In the genomic region with DNA sequence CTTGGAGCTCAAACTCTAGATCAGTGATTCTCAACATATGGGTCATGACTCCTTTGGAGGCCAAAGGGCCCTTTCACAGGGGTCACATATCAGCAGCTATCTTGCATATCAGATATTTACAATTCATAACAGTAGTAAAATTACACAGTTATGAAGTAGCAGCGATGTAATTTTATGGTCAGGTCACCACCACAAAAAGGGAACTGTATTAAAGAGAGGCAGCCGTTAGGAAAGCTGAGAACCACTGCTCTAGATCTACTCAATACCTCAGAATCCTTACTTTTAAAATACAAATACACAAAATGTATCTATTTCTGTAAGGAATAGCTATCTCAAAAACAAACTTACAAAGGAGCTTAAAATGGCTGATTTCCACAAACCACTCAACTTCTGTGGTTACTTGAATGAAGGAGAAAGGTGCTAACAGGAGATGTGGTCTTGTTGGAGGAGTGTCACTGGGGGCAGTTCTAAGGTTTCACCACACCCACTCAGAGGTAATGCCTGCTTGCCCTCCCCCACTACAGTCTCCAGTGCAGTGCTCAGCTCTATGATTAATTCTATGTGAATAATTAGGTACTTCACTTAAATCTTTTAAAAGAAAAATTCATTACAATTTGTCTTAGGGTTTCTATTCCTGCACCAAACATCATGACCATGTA, we compare ENCODE assay signal across 21 mouse cellular contexts. TPM values are rescaled to one million over a fixed set of nuclear protein-coding genes. Genes with fewer than 3 reads are reported as not detected.
DNase-seq lines count a peak whose midpoint lies in the region; ATAC-seq lines count a peak whose summit lies in the region.
"Had no signal": no experiment of that assay in that cellular context is flagged by ENCODE, and none has a peak within 500 bp of the region (broad histone marks: within the 10 kb centered on the region; RNA-seq: fewer than 3 reads in every experiment).

No protein-coding gene starts in this region.

- DNase-seq in CD4-positive, CD25-positive, alpha-beta regulatory T cell, adult 2 months (ENCODE audit: low read depth, low spot score), result peak; percentile 42
- peak; percentile 55 for DNase-seq in T-cell, adult 2 months (ENCODE audit: low spot score)
- no peak for DNase-seq in gastrocnemius, adult 18-20 months (ENCODE audit: low spot score)
- no peak for DNase-seq in thymus, postnatal 0 days (ENCODE audit: low spot score)
- DNase-seq: adrenal gland, postnatal 10 days; cerebellum, adult 11 months; cerebellum, postnatal 10 days; heart, postnatal 10 days; lung, adult 18-20 months; lung, postnatal 14 days; right cerebral cortex, postnatal 14 days had no signal

- ATAC-seq in CD4-positive, CD25-positive, alpha-beta regulatory T cell, adult 4 months, result no peak
- peak; percentile 41; the same call in 1 of the 2 replicates for ATAC-seq in neutrophil, adult 5-6 weeks (ENCODE audit: extremely low read depth, insufficient number of reproducible peaks, low FRiP score, poor library complexity, severe bottlenecking)
- no peak for ATAC-seq in kidney, embryonic 15.5 days (replicated peaks; ENCODE audit: low FRiP score)
- ATAC-seq: forebrain, embryonic 15.5 days; intestine, embryonic 16.5 days; midbrain, embryonic 13.5 days had no signal

- 0% methylated on average over 2 of the region's 2 CpGs for WGBS in macrophage (ENCODE audit: missing documents)
- 78% methylated on average over 2 of the region's 2 CpGs for WGBS in kidney, embryonic 15.5 days

- H3K27ac ChIP-seq in macrophage, result peak overlapping the region; percentile 32
- H3K27ac ChIP-seq in kidney, embryonic 15.5 days, result no peak overlapping the region
- H3K27ac ChIP-seq: embryonic facial prominence, embryonic 13.5 days; forebrain, embryonic 15.5 days; hindbrain, embryonic 14.5 days; midbrain, embryonic 13.5 days had no signal

- peaks cover 100% of the 10 kb centered on the region for H3K79me2 ChIP-seq in macrophage (ENCODE audit: inconsistent target)

- no peak overlapping the region for H3K4me3 ChIP-seq in macrophage (ENCODE audit: inconsistent target)
- H3K4me3 ChIP-seq in kidney, embryonic 15.5 days (replicated peaks), result no peak overlapping the region
- H3K4me3 ChIP-seq: embryonic facial prominence, embryonic 13.5 days; forebrain, embryonic 15.5 days; midbrain, embryonic 13.5 days had no signal

- no peaks in the 10 kb centered on the region for H3K9me3 ChIP-seq in kidney, embryonic 15.5 days (replicated peaks)
- H3K9me3 ChIP-seq: embryonic facial prominence, embryonic 13.5 days; forebrain, embryonic 15.5 days; midbrain, embryonic 13.5 days had no signal

- H3K27me3 ChIP-seq in kidney, embryonic 15.5 days, result no peaks in the 10 kb centered on the region
- H3K27me3 ChIP-seq: embryonic facial prominence, embryonic 13.5 days; forebrain, embryonic 15.5 days; midbrain, embryonic 13.5 days had no signal

- no peak overlapping the region for H3K4me2 ChIP-seq in kidney, embryonic 15.5 days
- H3K4me2 ChIP-seq: embryonic facial prominence, embryonic 13.5 days; forebrain, embryonic 15.5 days; heart, embryonic 11.5 days; hindbrain, embryonic 14.5 days; midbrain, embryonic 13.5 days had no signal

- H3K9ac ChIP-seq in kidney, embryonic 15.5 days, result no peak overlapping the region
- H3K9ac ChIP-seq: embryonic facial prominence, embryonic 13.5 days; forebrain, embryonic 15.5 days; hindbrain, embryonic 14.5 days; midbrain, embryonic 13.5 days had no signal

- H3K36me3 ChIP-seq in macrophage (ENCODE audit: inconsistent target), result no peaks in the 10 kb centered on the region
- no peaks in the 10 kb centered on the region for H3K36me3 ChIP-seq in kidney, embryonic 15.5 days
- H3K36me3 ChIP-seq: embryonic facial prominence, embryonic 13.5 days; forebrain, embryonic 15.5 days; midbrain, embryonic 13.5 days had no signal

- peaks cover 15% of the 10 kb centered on the region; the same call in 1 of the 2 replicates for H3K4me1 ChIP-seq in kidney, embryonic 15.5 days

RNA-seq across cellular contexts. Expression of gene Actr3, which starts 9.0 kb away (rescaled TPM):
- polyA plus RNA-seq in CD4-positive, CD25-positive, alpha-beta regulatory T cell, adult 4 months (2017; shearing (Covaris generic)), result 100 to 1,000 TPM; 428 to 528 TPM
- 1,000 to 10,000 TPM in 15 of 26 experiments, 100 to 1,000 TPM in 11; 551 to 1,238 (median 1,043) TPM for total RNA-seq in macrophage (2018; cell fraction: chromatin; rRNA removed)
- 1,000 to 10,000 TPM in 2 of 26 experiments, 100 to 1,000 TPM in 24; 758 to 1,101 (median 899) TPM for total RNA-seq in macrophage (2018; cell fraction: cytosol; rRNA removed)
- total RNA-seq in macrophage (2018; cell fraction: nucleus; rRNA removed), result 1,000 to 10,000 TPM in 5 of 26 experiments, 100 to 1,000 TPM in 21; 496 to 1,177 (median 835) TPM
- polyA plus RNA-seq in macrophage (2018), result 655 to 1,117 TPM (median 796 TPM) in 3 replicates
- total RNA-seq in neutrophil, adult 5-6 weeks (2017), result 1,373 and 1,435 TPM in 2 replicates
- 10 to 100 TPM; 40.0 to 50.8 TPM for total RNA-seq in gastrocnemius, adult 18-20 months (2021)
- 462 and 483 TPM in 2 replicates for polyA plus RNA-seq in thymus, postnatal 0 days (2015; fragmentation: Nextera tagmentation; extraction: Ambion mirVana)
- polyA plus RNA-seq in kidney, embryonic 15.5 days (2015; fragmentation: Nextera tagmentation; extraction: Ambion mirVana), result 253 and 254 TPM in 2 replicates

Comparison
In these comparisons a context has a peak if more than half of its experiments do, and no peak if none do; other contexts are left out.
1. DNase-seq: peak in CD4-positive, CD25-positive, alpha-beta regulatory T cell, adult 2 months (single experiment) and T-cell, adult 2 months (single experiment); none in gastrocnemius, adult 18-20 months (single experiment) and thymus, postnatal 0 days (single experiment).